Mouse (Mus musculus): ENCODE data around the gene Myo9a. TPM values are rescaled to one million over a fixed set of nuclear protein-coding genes. Genes with fewer than 3 reads are reported as not detected.

Gene Myo9a
- polyA plus RNA-seq, 1 experiment from 2014 or later = 14.5 TPM

GRCm38 (mm10) chr9:59949981-59950380, 199.3 kb downstream of the Myo9a start:
- Histone ChIP-seq H3K36me3 (ENCODE audit: insufficient read depth, low read length) (no peaks in the 10 kb centered on the region), H3K27ac (no peak overlapping the region), H3K4me2 (ENCODE audit: low read length) (no peak overlapping the region), H3K9ac (ENCODE audit: low read depth, low read length) (no peak overlapping the region), H3K27me3 (ENCODE audit: insufficient read depth, low read length) (no peaks in the 10 kb centered on the region), H3K4me3 (replicated peaks; ENCODE audit: low read depth, low read length) (no peak overlapping the region), H3K4me1 (replicated peaks; ENCODE audit: insufficient read depth, low read length) (no peaks in the 10 kb centered on the region), H3K9me3 (replicated peaks; ENCODE audit: low read length) (no peaks in the 10 kb centered on the region)
- WGBS = 86% methylated on average over 5 of the region's 5 CpGs
- DNase-seq (ENCODE audit: low spot score) = no peak
- TF ChIP-seq CTCF (IDR thresholded peaks at IDR 0.05; ENCODE audit: low read depth) = no peak
- ATAC-seq (replicated peaks; ENCODE audit: low FRiP score, low read depth) = no peak

GRCm38 (mm10) chr9:59951001-59951750, 200.5 kb downstream of the Myo9a start:
- 90% methylated on average over 9 of the region's 9 CpGs for WGBS
- no peaks in the 10 kb centered on the region for H3K36me3 ChIP-seq (ENCODE audit: insufficient read depth, low read length)
- H3K27me3 ChIP-seq (ENCODE audit: insufficient read depth, low read length) = no peaks in the 10 kb centered on the region
- H3K27ac ChIP-seq = no peak overlapping the region
- no peak overlapping the region for H3K9ac ChIP-seq (ENCODE audit: low read depth, low read length)
- ATAC-seq (replicated peaks; ENCODE audit: low FRiP score, low read depth) = no peak
- DNase-seq (ENCODE audit: low spot score) = no peak
- no peaks in the 10 kb centered on the region for H3K9me3 ChIP-seq (replicated peaks; ENCODE audit: low read length)
- TF ChIP-seq CTCF (IDR thresholded peaks at IDR 0.05; ENCODE audit: low read depth) = no peak
- no peak overlapping the region for H3K4me2 ChIP-seq (ENCODE audit: low read length)
- no peaks in the 10 kb centered on the region for H3K4me1 ChIP-seq (replicated peaks; ENCODE audit: insufficient read depth, low read length)
- H3K4me3 ChIP-seq (replicated peaks; ENCODE audit: low read depth, low read length) = no peak overlapping the region

GRCm38 (mm10) chr9:59951943-59952342, 201.2 kb downstream of the Myo9a start:
- DNase-seq (ENCODE audit: low spot score) (no peak), ATAC-seq (replicated peaks; ENCODE audit: low FRiP score, low read depth) (peak; percentile 30; the same call in 1 of the 2 replicates)
- no peaks in the 10 kb centered on the region for H3K27me3 ChIP-seq (ENCODE audit: insufficient read depth, low read length)
- no peaks in the 10 kb centered on the region for H3K9me3 ChIP-seq (replicated peaks; ENCODE audit: low read length)
- H3K4me3 ChIP-seq (replicated peaks; ENCODE audit: low read depth, low read length) = no peak overlapping the region
- no peaks in the 10 kb centered on the region for H3K4me1 ChIP-seq (replicated peaks; ENCODE audit: insufficient read depth, low read length)
- H3K36me3 ChIP-seq (ENCODE audit: insufficient read depth, low read length) = no peaks in the 10 kb centered on the region
- no peak overlapping the region for H3K9ac ChIP-seq (ENCODE audit: low read depth, low read length)
- H3K4me2 ChIP-seq (ENCODE audit: low read length) = no peak overlapping the region
- no peak overlapping the region for H3K27ac ChIP-seq
- TF ChIP-seq CTCF (IDR thresholded peaks at IDR 0.05; ENCODE audit: low read depth) = no peak
- WGBS = 61% methylated on average over 4 of the region's 4 CpGs

- ATAC-seq (replicated peaks; ENCODE audit: low FRiP score, low read depth) (no peak), DNase-seq (ENCODE audit: low spot score) (no peak)
- Histone ChIP-seq H3K4me2 (ENCODE audit: low read length) (no peak overlapping the region), H3K4me1 (replicated peaks; ENCODE audit: insufficient read depth, low read length) (no peaks in the 10 kb centered on the region), H3K9me3 (replicated peaks; ENCODE audit: low read length) (no peaks in the 10 kb centered on the region), H3K27ac (no peak overlapping the region), H3K4me3 (replicated peaks; ENCODE audit: low read depth, low read length) (no peak overlapping the region), H3K36me3 (ENCODE audit: insufficient read depth, low read length) (no peaks in the 10 kb centered on the region), H3K9ac (ENCODE audit: low read depth, low read length) (no peak overlapping the region), H3K27me3 (ENCODE audit: insufficient read depth, low read length) (no peaks in the 10 kb centered on the region)
- WGBS = 76% methylated on average over 6 of the region's 8 CpGs
- TF ChIP-seq CTCF (IDR thresholded peaks at IDR 0.05; ENCODE audit: low read depth) = no peak
Observed at GRCm38 (mm10) chr9:59952515-59953070, 201.9 kb downstream of the Myo9a start.

GRCm38 (mm10) chr9:59953556-59953955, 202.9 kb downstream of the Myo9a start:
- no peak overlapping the region for H3K27ac ChIP-seq
- no peak for ATAC-seq (replicated peaks; ENCODE audit: low FRiP score, low read depth)
- TF ChIP-seq CTCF (IDR thresholded peaks at IDR 0.05; ENCODE audit: low read depth) = no peak
- whole genome bisulfite sequencing = 82% methylated on average over 7 of the region's 7 CpGs
- H3K9ac ChIP-seq (ENCODE audit: low read depth, low read length) = no peak overlapping the region
- no peaks in the 10 kb centered on the region for H3K36me3 ChIP-seq (ENCODE audit: insufficient read depth, low read length)
- H3K4me3 ChIP-seq (replicated peaks; ENCODE audit: low read depth, low read length) = no peak overlapping the region
- H3K9me3 ChIP-seq (replicated peaks; ENCODE audit: low read length) = no peaks in the 10 kb centered on the region
- H3K4me1 ChIP-seq (replicated peaks; ENCODE audit: insufficient read depth, low read length) = no peaks in the 10 kb centered on the region
- H3K4me2 ChIP-seq (ENCODE audit: low read length) = no peak overlapping the region
- no peaks in the 10 kb centered on the region for H3K27me3 ChIP-seq (ENCODE audit: insufficient read depth, low read length)
- no peak for DNase-seq (ENCODE audit: low spot score)

GRCm38 (mm10) chr9:59955199-59955598, 204.5 kb downstream of the Myo9a start:
- WGBS = 51% methylated on average over 3 of the region's 3 CpGs

More at GRCm38 (mm10) chr9:59955199-59955598, 204.5 kb downstream of the Myo9a start:
- H3K27ac ChIP-seq = no peak overlapping the region
- no peaks in the 10 kb centered on the region for H3K4me1 ChIP-seq (replicated peaks; ENCODE audit: insufficient read depth, low read length)
- no peak overlapping the region for H3K4me2 ChIP-seq (ENCODE audit: low read length)
- H3K9me3 ChIP-seq (replicated peaks; ENCODE audit: low read length) = no peaks in the 10 kb centered on the region
- H3K4me3 ChIP-seq (replicated peaks; ENCODE audit: low read depth, low read length) = no peak overlapping the region
- H3K9ac ChIP-seq (ENCODE audit: low read depth, low read length) = no peak overlapping the region
- H3K36me3 ChIP-seq (ENCODE audit: insufficient read depth, low read length) = no peaks in the 10 kb centered on the region
- ATAC-seq (replicated peaks; ENCODE audit: low FRiP score, low read depth) = no peak
- no peaks in the 10 kb centered on the region for H3K27me3 ChIP-seq (ENCODE audit: insufficient read depth, low read length)
- no peak for TF ChIP-seq CTCF (IDR thresholded peaks at IDR 0.05; ENCODE audit: low read depth)
- DNase-seq (ENCODE audit: low spot score) = no peak
